Mouse (Mus musculus) cerebellum, adult 9-10 months (tissue): ENCODE measurements around the gene Lbh.
A peak's percentile ranks its signal among the peaks of the same experiment; 100 is the strongest.

Source experiments
- DNase-seq: peaks from one replicate; pipeline ENCODE4 v3.0.0; 2022

Gene Lbh

DNA sequence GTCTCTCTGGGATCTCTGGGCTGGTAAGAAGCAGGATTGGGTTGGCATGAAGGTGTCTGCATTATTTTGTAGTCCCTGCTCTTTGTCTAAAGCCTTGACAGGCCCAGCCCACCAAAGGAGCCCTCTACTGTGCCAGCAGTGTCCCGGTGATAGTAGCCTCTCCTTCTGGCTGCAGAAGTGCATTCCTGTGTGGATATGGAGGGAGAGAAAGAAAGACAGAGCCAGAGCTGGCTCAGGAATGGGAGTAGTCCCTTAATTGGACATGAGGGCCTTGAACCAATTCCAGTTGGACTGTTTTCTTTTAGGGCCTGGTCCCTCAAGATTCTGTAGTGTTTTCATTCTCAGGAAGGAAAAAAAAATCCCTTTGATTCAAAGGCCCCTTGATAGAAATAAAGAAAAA is 6.4 kb upstream of the Lbh start:
- no peak for DNase-seq

DNA sequence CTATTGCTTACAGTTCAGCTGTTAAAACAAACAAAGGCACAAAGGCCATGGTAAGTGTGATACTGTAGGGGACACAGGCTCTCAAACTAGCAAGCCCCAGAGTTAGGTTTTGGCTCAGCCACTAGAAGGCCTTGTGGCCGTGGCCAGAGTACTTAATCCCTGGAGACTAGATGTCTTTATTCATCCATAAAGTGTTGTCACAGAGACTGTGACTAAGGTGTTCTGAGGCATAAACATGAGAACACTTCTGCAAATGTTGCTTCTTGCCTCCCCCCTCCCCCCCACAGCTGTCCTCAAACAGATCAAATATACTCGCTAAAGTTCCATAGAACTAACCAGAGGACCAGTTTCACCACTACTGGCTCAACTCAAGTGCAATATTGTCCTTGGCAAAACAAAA is 4.0 kb upstream of the Lbh start:
- DNase-seq, result no peak

DNA sequence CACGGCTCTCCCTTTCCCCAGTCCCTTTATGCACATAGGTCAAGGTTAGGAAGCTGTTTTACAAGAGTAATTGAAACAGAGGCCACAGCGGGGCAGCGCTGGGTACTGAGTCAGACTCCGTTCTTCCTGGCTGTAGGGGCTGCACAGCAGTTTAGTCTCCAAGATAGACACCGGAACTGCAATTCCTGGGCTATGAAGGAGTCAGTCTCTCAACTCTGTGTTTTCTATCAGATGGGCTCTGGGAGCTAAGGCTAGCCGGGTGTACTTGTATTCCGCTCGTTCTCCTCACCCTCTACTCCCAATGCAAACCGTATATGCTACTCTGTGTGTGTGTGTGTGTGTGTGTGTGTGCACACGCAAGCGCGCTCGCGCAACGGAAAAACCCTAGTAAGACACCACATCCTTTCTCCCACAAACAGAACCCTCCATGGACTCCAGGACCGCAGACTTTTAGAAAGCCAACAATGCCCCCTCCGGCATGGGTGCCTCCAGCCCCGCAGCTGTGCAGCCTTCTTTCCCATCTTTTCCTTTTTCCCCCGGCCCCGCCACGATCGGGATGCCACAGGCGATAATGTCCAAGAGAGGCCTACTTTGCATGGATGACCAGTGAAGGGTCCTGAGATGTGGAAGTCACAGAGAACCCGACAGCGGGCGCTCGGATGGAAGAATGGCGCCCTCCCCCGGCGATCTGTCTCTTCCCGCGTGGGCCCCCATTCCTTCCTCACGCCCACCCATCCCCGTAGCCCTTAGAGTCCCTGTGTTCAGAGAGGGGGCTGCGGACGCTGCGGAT is 669 bp upstream of the Lbh start:
- DNase-seq, result peak; percentile 72

DNA sequence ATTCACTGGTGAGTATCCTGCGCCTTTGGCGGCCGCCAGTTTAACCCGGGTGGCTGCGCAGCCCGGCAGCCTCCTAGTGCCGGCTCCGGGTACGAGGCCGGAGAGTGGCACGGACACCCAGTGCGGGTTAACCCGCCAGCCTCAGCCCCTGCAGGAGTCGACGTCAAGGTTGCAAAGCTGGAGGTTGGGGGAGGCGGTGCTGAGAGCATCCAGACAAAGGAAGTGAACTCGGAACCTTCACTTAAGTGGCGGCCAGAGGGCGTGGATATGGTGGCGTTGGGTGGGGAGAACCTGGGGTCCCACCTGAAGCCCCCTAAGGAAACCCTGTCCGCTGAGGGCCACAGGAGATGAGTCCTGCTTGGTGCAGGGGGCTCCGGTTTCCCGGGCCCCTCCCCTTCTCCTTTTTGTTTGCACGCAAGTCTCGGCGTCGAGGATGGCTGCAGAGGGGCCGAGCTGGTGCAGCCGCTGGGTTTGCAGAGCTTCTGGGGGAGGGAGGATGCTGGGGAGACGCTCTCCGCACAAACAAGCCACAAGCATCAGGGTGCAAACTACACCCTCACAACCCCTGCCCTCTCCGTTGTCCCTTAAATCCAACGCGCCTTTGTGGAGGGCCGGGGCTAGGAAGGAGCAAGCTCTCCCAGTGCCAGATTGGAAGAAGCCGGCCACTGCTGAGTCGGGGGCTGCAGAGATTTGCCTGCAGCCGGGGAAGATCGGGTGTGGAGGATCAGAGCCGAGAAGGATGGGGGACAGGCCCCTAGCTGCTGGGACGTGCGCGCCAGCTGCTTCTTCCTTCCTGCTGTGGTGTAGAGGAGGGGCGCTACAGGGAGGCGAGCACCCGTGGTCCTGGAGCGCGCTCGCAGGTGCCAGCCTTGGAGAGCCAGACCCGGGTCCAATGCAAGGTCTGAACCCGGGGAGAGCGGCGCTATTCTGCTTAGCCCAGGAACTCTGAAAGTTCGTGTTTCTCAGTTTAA is 751 bp downstream of the Lbh start:
- DNase-seq, result no peak

DNA sequence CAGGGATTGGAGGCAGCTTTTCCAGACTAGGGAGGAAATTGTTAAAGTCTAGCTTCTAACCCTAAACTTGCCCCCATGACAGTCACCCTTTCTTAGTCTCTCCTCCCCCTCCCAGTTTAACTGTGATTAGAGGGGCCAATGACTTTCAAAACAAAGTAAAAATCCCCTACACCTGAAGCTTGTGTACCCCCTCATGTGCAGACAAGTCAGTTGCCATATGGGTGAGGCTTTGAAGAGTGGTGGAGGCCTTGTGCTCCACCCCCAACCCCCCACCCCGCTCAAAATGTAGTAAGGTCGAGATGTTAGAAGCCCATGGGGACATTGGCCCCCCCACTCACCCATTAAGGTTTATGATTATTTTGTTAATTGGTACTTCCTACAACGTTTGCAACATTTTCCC is 1.5 kb downstream of the Lbh start:
- no peak for DNase-seq

DNA sequence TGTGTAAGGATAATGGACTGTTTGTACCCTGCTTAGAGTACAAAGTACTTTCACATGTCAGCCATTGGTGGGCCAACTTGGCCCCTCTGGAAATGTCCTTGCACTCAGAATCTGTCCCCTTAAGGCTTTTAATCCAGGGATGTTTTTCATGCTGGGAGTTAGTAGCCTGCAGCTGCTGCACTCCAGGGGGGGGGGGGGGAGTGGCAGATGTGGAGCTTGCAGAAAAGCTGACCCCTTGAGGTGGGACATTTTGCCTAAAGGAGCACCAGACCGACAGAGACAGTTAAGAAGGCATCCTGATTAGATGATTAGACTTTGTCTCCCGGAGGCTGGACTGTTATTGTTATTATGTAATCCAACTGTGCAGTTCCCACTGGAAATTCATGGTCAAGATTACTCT is 2.3 kb downstream of the Lbh start:
- no peak for DNase-seq

DNA sequence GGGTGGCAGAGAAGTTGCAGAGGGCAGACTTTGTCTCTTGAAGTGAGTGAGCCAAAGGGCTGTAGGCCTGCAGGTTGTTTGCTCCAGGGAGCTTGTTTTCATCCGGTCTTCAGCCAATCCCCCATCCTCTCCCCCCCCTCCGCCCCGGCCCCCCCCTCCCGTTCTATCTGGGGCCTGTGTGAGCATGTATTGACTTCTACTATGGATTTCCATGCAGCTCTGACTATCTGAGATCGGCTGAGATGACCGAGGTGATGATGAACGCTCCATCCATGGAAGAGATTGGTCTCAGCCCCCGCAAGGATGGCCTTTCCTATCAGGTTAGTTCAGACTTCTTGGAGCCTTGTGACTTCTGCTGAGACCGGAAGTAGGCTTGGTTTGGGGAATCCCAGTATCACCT is 2.9 kb downstream of the Lbh start:
- DNase-seq, result no peak

DNA sequence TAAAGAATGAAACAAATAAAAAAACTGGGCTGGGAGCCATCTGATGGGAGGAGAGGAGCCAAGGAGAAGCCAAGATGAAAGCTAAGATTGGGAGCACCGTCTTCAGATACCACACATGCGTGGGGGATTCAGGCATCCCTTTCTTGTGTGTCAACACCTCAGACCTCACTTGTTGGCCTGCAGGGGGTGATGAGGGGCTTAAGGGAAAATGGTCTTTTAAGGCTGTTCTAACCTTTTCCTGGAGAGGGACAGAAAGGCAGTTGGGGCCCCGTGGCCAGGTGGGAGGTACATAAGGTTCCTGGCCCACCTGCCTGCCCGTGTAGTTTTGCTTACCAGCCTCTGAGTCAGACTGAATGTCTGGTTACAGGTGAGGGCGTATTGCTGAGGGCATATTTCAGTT is 4.1 kb downstream of the Lbh start:
- no peak for DNase-seq

DNA sequence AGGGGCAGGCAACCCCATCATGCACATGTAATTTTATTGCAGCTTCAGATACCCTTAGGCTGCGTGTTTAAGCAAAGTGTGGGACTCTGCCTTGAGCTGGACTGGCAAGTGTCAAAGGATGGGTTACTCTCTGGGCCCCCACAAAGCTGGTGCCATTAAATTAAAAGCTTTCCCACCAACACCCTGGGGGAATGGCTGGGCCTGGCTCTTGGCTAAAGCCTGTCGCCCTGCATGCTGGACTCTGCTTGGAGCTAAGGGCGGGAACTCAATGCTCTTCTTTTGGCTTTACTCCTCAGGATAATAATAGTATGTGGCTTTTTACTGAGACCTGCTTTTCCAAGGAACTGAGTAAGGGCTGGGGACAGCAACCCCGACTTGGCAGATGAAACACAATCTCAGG is 5.2 kb downstream of the Lbh start:
- DNase-seq, result no peak

DNA sequence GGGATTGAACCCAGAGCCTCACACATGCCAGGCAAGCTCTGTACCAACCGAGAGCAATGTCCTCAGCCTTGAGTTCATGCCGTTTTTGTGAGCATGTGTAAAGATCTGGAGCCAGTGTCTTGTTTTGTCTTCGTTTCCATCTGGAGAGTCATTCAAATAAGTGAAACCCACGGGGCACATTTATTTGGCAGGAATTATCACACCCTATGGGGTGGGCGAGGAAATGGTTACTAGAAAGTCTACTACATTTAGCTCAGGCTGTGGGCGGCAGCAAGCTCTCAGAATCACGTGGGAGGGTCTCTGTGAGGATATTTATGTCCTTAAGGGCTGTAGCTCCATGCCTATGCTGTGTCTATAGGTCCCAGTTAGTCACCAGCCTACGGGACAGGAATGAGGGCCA is 6.2 kb downstream of the Lbh start:
- DNase-seq, result no peak

DNA sequence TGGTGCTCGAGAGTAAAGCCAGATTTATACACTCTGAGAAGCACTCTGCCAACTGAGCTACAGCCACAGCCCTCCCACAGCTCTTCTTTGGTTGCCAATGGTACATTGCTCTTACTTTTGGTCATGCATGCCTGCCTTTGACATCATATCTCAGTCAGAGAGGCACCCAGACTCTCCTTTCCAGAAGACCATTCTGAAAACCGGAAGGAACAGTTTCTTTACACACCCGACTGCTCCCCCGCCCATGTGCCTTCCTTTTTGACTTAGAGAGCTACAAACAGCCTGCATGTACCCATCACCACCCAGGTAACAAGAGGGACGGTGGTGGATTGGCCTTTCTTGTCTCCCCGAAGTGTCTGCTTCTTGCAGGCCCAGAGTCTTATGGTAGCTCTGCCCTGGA is 7.0 kb downstream of the Lbh start:
- DNase-seq, result no peak

DNA sequence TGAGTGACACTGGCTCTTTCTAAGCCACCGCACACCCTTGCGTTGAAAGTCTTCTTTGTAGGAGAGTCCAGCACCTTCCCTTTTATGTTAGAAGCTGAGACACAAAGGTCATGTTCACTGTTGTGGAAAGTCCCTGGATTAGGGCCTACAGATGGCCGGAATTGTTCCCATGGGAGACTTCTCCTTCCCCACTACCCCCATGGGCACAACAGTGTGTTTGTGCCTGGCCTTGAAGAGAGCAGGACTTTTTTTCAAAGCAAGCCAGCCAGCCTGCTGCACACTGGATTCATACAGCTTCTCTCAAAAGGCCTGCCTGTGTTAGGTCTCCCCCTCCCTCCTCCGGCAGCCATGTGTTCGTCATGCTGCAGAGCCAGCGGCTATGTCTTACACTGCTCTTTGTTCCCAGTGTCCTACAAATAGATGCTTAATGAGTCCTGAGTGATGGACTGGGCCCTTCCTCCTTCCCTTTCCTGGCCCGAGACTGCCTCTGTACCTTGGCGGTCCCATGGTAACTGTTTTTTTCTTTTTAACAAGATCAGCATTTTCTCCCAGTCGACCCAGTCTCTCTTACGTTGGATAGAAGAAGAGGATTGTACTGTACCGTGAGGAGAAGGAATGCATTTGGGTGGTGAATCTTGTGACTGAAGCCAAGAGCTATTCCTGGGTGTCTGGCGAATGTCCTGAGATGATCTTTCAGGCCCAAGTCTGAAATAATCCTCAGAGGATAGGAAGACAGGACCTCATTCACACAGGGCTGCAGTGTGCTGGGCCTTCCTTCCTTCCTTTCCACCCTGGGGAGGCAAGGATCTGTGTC is 7.9 kb downstream of the Lbh start:
- DNase-seq, result peak; percentile 42

DNA sequence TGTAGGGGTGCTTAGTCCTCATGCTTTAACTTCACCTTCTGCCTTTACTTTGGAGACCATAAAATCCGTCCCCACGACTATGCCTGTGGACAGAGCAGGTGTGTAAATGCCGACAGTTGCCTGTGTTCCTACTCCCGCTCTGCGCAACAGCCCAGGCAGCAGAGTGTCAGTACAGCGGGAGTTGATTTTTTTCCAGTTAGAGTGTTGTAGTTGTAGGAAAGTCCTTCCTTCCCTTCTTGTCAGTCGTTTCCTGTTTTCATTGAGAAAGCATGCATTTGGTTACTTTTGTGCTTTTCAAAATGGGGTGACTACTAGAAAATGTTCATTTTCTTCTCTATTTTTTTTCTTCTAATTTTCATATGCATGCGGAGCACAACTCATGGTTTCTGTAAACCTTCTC is 8.9 kb downstream of the Lbh start:
- no peak for DNase-seq

DNA sequence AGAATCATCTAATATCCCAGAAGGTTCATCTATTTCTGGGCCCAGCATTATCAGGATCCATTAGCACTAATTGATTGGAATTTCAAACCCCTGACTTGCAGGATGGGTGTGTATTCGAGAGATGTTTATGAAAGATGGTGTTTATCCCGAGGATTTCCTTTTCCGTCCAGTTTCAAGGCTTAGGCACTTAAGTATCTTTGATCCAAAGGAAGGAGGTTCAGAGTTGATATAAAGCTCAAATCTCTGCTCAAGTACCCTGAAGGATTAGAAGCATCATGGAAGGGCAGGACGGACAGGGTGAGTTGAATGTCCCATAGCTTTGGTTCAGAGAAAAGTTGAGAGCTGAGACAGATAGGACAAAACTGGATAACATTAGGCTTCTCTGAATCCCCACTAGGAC is 15.0 kb downstream of the Lbh start:
- DNase-seq, result no peak

DNA sequence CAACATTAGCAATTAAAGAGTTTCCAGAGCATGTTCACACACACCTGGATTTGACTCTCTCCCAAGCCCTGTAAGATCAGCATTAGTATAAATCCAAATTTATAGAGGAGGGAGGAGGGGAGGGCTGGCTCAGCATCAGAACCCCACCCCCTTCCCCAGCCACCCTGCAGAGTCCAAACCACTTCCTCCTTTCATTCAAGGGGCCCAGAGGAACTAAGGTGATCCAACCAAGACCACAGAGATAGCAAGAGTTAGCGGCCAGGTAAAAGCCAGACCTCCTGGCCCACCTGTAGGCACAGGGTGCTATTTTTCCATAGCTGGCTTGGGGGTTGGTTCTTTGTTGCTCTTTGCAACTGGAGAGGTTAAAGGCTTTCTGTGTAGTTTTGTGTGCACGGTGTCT is 16.0 kb downstream of the Lbh start:
- no peak for DNase-seq

DNA sequence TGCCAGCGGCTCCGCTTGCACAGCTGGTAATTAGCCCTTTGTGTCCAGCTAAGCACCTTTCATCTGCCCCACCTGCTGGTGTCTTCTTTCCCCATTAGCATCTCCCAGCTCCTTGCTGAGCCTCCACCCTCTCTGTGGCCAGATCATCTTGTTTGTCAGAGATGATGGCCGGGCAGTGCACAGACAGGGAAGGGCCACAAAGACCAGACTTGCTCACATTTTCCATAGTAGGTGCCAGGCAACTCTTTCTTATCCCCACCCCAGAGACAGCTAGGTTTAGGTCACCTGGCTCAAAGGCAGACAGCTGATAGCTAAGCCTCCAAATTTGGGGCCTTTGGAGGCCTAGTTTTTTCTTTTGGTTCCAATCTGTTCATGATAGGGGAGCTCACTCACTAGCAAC is 16.5 kb downstream of the Lbh start:
- no peak for DNase-seq

DNA sequence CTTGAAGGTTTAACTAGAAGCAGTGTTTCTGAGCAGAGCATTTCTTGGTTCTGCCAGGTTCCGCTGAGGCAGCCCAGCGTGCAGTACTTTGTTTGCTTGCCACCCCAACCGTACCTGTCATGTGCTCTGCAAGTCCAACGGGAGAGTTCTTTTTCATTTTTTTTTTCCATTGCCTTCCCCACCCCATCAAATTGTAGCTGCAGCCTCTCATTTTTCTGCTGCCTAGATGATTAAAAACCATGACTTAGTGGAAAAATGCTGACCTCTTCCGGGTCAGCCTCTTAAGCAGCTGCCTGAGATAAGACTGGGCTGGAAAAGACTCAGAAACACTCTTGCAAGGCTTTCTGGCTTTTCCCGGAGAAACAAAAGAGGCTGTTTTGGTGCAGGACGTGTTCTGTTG is 17.8 kb downstream of the Lbh start:
- no peak for DNase-seq

DNA sequence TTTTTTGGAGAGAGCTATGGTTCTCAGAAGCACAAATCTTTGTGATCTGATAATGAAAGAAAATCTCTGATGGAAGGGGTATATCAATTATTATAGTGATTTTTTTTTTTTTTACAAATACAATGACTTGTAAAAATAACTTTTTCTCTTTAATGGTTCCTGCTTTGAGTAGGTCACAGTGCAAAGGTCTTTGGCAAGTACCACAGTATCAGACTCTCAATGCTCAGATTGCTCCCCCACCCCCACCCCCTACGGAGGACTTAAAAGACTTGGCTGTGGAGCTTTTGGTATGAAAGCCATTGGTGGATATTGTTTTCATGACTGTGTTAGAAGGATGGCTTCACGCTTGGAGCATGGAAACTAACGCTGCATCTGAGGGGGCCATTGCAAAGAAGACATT is 18.2 kb downstream of the Lbh start:
- no peak for DNase-seq

DNA sequence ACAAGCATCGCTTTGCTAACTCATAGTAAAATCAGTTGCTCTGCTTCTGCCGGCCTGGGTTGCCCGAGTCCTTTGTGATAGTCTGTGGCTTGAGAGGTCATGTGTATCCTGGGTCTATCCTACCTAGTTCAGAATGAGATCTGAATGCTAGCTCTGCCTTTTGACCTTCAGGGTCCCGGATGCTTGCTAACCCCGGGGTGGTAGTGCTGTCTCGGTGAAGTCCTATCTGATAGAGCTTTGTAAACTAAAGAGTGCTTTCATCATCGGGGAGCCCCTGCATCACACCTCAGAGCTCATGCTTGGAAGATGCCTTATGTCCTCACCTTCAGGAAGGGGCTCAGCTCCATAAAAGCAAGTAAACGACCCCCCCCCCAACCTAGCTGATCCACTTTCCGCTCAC is 19.1 kb downstream of the Lbh start:
- DNase-seq, result no peak

DNA sequence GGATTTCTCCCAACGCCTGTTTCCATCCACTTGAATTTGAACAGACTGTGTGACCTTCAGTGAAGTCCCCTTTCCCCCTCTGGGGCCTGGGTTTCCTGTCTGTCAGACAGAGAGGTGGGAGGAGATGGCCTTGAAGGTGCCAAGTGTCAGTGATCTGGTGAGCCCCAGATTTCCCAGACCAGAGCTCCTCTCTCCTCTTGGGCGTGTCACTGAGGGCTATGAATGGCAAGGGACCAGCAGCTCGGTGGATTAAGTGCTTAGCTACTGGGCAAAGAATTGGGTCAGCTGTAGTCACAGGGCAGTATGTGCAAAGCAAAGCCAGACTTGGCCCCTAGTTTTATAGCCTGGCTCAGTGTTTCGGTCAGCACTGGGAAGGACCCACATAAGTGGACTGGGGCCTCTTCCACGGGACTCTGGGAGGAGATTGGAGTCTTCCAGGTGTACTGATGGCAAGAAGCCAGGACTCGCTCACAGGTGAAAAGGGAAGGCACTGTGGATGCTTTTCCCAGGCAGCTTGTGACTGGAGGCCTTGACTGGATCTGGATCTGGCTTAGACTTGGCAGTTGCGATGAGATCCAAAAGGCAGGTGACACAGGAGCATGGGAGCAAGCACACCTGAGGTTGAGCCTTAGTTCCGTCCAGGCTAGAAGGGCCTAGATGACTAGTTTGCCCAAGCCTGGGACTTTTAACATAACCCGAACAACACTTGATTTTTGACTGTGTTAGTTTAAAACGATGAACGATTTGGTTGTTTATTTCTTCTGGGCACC is 20.1 kb downstream of the Lbh start:
- DNase-seq, result no peak

DNA sequence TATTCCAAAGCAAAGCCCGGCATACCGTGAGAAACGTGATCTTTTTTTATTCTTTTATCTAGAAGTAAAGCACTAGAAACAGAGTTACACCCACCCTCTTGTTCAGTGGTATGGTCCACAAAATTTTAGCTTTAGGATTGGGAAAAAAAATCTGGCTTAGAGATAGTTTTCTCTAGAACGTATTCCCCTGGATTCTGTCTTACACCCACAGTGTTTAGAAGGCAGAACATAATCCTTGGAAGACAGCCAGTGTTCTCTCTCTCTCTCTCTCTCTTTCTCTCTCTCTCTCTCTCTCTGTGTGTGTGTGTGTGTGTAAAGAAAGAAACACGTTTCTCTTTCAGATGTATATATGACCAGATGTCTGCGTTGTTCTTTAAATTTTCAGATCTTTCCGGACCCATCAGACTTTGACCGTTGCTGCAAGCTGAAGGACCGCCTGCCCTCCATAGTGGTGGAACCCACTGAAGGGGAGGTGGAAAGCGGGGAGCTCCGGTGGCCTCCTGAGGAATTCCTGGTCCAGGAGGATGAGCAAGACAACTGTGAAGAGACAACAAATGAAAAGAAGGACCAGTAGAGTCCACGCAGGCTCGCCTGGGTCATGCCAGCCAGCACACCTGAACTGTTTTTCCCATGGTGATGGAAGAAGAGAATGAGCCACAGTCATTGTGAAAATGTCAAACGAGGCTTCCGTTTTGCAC is 20.9 kb downstream of the Lbh start:
- DNase-seq, result no peak

DNA sequence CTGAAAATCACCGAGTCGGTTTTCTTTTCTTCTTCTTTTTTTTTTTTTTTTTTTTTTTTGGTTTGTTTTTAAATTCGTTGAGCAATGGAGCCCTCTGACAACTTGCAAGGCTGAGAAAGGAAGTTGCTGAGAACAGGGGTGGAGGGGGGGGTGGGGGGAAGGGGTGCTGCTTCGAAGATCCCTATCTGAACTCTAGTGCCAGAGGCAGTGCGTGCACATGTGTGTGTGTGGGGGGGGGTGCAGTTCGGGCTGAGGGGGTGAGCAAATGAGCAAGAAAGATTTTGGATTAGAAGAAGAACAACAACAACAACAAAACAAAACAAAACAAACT is 21.4 kb downstream of the Lbh start:
- DNase-seq, result no peak
